Mouse (Mus musculus) heart, embryonic 13.5 days (tissue): ENCODE measurements at regions not wholly inside any gene's neighbourhood (a gene's known extent, or its start where the extent isn't known, plus 50 kb on each side); places are given as distances from the start of the nearest gene placed in this dataset.

Experiments
- ATAC-seq: fragments of 200-750 bp; cut with Nextera tagmentation; 2 replicates; pipeline ENCODE4 v1.8.0; 2017; ENCODE audit warnings: moderate TSS enrichment; ENCODE audit not compliant: insufficient number of reproducible peaks, low FRiP score, low TSS enrichment; ENCODE audit errors: extremely low read depth
- H3K27ac ChIP-seq: fragments of 300-500 bp; sonication (generic); replicated peaks from 2 replicates; pipeline ENCODE4 v1.5.1; 2015; ENCODE audit warnings: moderate library complexity, mild to moderate bottlenecking, inconsistent platforms
- H3K27me3 ChIP-seq: fragments of 300-500 bp; sonication (generic); replicated peaks from 2 replicates; pipeline ENCODE4 v1.6.1; 2015; ENCODE audit warnings: mild to moderate bottlenecking, inconsistent platforms
- H3K36me3 ChIP-seq: fragments of 300-500 bp; sonication (generic); 2 replicates; pipeline ENCODE4 v1.6.1; 2015; ENCODE audit warnings: mild to moderate bottlenecking, inconsistent platforms
- H3K4me1 ChIP-seq: fragments of 300-500 bp; sonication (generic); 2 replicates; pipeline ENCODE4 v1.6.1; 2015; ENCODE audit warnings: inconsistent platforms
- H3K4me2 ChIP-seq: fragments of 300-500 bp; sonication (generic); 2 replicates; pipeline ENCODE4 v1.6.1; 2015; ENCODE audit warnings: inconsistent platforms, mild to moderate bottlenecking, moderate library complexity
- H3K4me3 ChIP-seq: fragments of 300-500 bp; sonication (generic); 2 replicates; pipeline ENCODE4 v1.5.1; 2015; ENCODE audit warnings: moderate library complexity, mild to moderate bottlenecking, inconsistent platforms
- H3K9ac ChIP-seq: fragments of 300-500 bp; sonication (generic); 2 replicates; pipeline ENCODE4 v1.6.1; 2015; ENCODE audit warnings: inconsistent platforms, mild to moderate bottlenecking, moderate library complexity
- H3K9me3 ChIP-seq: fragments of 300-500 bp; sonication (generic); 2 replicates; pipeline ENCODE4 v1.6.1; 2016; ENCODE audit warnings: inconsistent platforms
- WGBS: fragments of 180-500 bp; shearing (Covaris S2); methylation state at CpG from one replicate; pipeline ENCODE4 v1.1.7; 2015; ENCODE audit warnings: mixed read lengths; 5-methylcytosine and 5-hydroxymethylcytosine counted together

DNA sequence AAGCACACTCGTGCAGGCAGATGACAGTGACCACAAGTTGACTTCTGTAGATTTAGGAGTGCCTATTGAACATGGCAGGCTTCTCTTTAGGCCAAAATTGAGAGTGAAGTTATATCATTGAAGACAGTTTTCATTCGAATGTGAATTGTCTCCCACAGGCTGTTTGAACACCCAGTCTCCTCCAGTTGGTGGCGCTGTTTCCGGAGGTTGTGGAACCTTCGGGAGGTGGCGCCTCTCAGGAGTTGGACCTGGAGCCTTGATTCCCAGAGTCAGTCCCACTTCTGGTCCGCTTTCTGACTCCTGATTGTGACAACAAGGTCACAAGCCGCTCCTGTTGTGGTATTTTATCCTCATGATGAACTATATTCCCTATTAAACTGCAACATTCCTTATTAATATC lies 254.5 kb downstream of the Gm11077 start:
- no peak overlapping the region for H3K27ac ChIP-seq
- H3K9me3 ChIP-seq: peaks cover 5% of the 10 kb centered on the region; the same call in 1 of the 2 replicates
- H3K36me3 ChIP-seq: no peaks in the 10 kb centered on the region
- H3K4me3 ChIP-seq: no peak overlapping the region
- 89% methylated on average over 8 of the region's 8 CpGs for WGBS
- H3K9ac ChIP-seq: no peak overlapping the region
- no peak for ATAC-seq
- no peaks in the 10 kb centered on the region for H3K4me1 ChIP-seq
- H3K27me3 ChIP-seq: no peaks in the 10 kb centered on the region
- H3K4me2 ChIP-seq: no peak overlapping the region

DNA sequence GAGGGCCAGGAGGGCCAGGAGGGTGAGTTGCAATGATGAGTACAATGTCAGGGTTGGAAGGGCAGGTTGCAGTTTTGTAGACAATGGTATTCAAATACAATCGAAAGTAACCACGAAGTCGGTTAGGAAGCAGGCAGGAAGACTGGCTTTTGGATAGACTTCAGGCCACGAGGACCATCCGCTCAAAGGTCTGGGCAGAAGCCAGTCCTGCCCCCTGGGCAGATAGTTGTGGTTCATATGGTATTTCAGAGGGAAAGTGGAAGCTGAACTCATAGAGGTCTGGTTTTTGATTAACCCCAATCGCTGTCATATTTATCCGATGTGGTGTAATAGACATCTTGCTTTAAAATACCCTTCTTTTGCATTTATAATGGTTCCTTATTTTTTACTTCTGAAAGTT lies 255.2 kb downstream of the Gm11077 start:
- H3K27me3 ChIP-seq: no peaks in the 10 kb centered on the region
- no peak for ATAC-seq
- H3K4me3 ChIP-seq: no peak overlapping the region
- WGBS: 91% methylated on average over 7 of the region's 7 CpGs
- H3K27ac ChIP-seq: no peak overlapping the region
- H3K4me1 ChIP-seq: no peaks in the 10 kb centered on the region
- no peak overlapping the region for H3K9ac ChIP-seq
- H3K36me3 ChIP-seq: no peaks in the 10 kb centered on the region
- H3K9me3 ChIP-seq: peaks cover 5% of the 10 kb centered on the region; the same call in 1 of the 2 replicates
- no peak overlapping the region for H3K4me2 ChIP-seq

DNA sequence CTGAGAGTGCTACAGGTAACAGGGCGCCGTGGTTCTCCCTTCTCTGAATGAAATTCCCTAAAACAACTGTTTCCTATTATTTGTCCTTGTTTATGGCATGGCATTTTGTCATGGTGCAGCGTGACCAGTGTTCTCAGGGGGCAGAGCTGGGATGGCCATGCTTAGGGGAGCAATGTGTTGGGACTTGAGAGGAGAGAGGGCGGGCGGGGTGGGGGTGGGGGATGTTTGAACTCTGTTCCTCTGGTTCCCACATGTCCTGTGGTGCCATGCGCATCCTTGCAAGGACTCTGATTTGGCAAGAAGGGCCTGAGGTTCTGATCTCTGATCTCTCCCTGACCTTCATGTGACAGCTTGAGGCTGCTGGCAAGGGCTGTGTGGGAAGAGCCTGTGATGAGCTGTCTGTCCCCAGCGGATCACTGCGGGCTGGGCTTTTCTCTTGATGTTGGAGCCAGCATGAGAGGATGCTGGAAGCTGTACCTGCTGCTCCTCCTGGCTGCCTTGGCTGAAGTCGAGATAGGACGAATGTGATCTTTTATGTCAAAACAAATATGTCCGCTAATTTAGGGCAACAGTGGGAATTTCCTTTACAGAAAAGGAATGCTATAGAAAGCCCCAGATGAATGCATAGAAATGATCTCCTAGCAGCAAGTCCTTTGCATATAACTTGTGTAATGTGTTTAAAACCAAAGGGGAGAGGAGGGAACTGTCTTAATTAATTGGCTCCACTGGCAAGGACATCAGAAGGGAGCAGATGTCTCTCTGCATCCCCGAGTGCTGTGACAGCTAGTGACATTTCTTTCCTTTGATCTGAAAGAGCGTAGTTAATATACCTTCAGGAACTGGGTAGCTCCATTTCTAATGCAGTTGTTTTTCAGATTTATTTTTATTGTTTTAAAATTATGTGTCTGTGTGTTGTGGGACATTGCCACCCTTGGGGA lies 255.2 kb upstream of the Pde3a start:
- H3K4me1 ChIP-seq: no peaks in the 10 kb centered on the region
- ATAC-seq: no peak
- H3K9ac ChIP-seq: no peak overlapping the region
- H3K36me3 ChIP-seq: no peaks in the 10 kb centered on the region
- no peak overlapping the region for H3K4me3 ChIP-seq
- no peak overlapping the region for H3K4me2 ChIP-seq
- H3K9me3 ChIP-seq: 0 out of 2 replicates have a peak, but pooled peaks cover 3% of the 10 kb centered on the region
- H3K27me3 ChIP-seq: no peaks in the 10 kb centered on the region
- H3K27ac ChIP-seq: no peak overlapping the region
- 74% methylated on average over 13 of the region's 13 CpGs for WGBS

DNA sequence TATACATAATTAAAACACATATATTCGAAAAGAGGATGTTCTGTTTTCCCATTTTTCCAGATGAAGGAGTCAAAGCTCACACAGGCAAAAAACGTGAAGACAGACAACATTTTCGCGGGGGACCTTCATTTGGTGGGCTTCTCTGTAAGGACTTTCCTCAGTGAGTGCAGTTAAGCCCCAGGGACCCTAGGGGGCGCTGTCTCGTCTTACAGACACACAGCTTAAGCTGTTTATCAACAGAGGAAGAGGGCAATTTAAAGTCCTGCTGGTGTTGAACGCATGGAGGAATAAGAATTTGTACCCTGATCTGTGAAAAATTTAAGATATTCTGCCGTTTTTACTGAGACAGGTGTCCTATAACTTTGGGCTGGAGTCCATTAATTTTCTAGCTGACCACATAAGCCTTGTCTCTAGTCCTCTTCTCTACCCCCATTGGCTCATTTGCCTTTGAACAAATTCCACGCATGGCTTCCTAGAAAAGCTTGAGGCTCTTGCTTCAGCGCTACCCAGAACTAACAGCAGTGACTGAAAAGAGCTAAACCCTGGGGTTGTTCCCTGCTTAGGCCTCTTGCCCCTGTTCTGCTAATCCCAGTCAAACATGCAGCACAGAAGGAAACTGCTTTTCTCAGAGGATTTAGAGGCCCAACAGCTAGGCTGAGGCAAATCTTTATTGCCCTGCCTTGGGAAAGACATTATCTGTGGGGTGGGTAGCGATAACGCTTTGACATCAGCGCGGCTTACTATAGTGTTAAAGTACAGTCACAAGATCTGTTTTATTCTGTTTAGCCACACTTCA lies 253.5 kb upstream of the Pde3a start:
- H3K27me3 ChIP-seq: no peaks in the 10 kb centered on the region
- no peak for ATAC-seq

DNA sequence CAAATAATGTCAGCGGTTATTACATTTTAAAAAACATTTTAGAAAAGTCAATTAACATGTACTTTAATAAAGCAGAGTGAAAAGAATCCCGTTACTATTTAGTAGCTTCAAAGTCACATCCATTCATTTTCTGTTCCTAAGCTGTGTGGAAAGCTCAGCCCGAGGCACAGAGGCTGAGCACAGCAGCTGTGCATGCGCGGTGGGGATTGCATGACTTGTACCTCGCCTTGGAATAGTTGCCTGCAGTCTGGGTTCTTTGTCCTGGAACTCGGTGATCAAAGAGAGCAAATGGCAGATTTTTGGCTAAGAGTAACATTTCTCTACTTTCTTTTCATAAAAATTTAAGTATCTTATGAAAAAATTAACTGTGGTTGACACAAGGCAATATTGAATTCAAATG lies 251.0 kb upstream of the Pde3a start:
- Histone ChIP-seq H3K9ac (no peak overlapping the region), H3K27ac (no peak overlapping the region), H3K4me3 (no peak overlapping the region), H3K36me3 (no peaks in the 10 kb centered on the region), H3K27me3 (no peaks in the 10 kb centered on the region), H3K9me3 (0 out of 2 replicates have a peak, but pooled peaks cover 3% of the 10 kb centered on the region), H3K4me2 (no peak overlapping the region), H3K4me1 (0 out of 2 replicates have a peak, but pooled peaks cover 4% of the 10 kb centered on the region)
- ATAC-seq: no peak
- 76% methylated on average over 7 of the region's 7 CpGs for WGBS

More for the DNA sequence above, 253.5 kb upstream of the Pde3a start:
- 0 out of 2 replicates have a peak, but pooled peaks cover 2% of the 10 kb centered on the region for H3K4me1 ChIP-seq
- no peak overlapping the region for H3K4me2 ChIP-seq
- 0 out of 2 replicates have a peak, but pooled peaks cover 3% of the 10 kb centered on the region for H3K9me3 ChIP-seq
- no peaks in the 10 kb centered on the region for H3K36me3 ChIP-seq
- WGBS: 62% methylated on average over 14 of the region's 14 CpGs
- H3K4me3 ChIP-seq: no peak overlapping the region
- H3K9ac ChIP-seq: no peak overlapping the region
- no peak overlapping the region for H3K27ac ChIP-seq

DNA sequence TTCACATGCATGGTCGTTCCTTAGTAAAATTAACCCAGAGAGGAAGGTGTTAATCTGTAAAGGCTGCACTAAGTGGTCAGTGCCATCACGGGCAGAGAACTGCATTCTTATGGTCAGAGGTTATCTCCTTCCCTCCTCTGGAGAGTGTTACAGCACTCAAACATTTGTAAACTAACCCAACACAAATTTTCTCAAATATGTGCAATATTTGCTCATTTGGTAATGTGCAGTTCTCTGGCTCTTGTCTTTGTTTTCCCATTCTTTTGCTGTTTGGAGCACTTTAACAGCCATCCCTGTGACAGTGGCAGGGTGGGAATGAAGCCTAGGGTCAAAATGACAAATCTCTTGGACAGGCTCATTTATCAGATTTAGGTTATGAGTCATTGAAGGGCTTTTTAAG lies 248.5 kb upstream of the Pde3a start:
- Histone ChIP-seq H3K27ac (no peak overlapping the region), H3K36me3 (no peaks in the 10 kb centered on the region), H3K27me3 (no peaks in the 10 kb centered on the region), H3K9me3 (0 out of 2 replicates have a peak, but pooled peaks cover 3% of the 10 kb centered on the region), H3K4me2 (no peak overlapping the region), H3K4me1 (peaks cover 8% of the 10 kb centered on the region; the same call in 1 of the 2 replicates), H3K9ac (no peak overlapping the region), H3K4me3 (no peak overlapping the region)
- WGBS: 11% methylated on average over 2 of the region's 2 CpGs
- ATAC-seq: no peak

DNA sequence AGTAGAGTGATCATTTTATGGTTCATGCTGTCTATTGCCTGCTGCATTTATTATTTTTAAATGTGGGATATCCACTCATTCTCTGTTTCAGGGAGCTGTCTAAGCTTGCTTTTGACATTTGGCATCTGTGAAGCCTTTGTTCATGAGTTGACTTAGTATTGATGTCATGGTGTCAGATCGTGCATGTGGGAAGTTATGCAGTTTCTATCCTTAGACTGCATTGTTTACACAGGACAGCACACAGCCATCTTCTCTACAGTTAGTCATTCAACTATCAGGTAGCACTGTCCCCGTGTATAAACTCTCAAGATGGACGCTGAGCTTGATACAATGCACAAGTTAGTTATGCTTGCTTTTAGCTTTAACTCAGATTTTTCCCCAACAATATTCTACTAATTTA lies 247.8 kb upstream of the Pde3a start:
- Histone ChIP-seq H3K4me2 (no peak overlapping the region), H3K9me3 (0 out of 2 replicates have a peak, but pooled peaks cover 3% of the 10 kb centered on the region), H3K27me3 (no peaks in the 10 kb centered on the region), H3K36me3 (no peaks in the 10 kb centered on the region), H3K4me1 (peaks cover 8% of the 10 kb centered on the region; the same call in 1 of the 2 replicates), H3K4me3 (no peak overlapping the region), H3K9ac (no peak overlapping the region), H3K27ac (no peak overlapping the region)
- no peak for ATAC-seq
- 61% methylated on average over 3 of the region's 3 CpGs for WGBS

DNA sequence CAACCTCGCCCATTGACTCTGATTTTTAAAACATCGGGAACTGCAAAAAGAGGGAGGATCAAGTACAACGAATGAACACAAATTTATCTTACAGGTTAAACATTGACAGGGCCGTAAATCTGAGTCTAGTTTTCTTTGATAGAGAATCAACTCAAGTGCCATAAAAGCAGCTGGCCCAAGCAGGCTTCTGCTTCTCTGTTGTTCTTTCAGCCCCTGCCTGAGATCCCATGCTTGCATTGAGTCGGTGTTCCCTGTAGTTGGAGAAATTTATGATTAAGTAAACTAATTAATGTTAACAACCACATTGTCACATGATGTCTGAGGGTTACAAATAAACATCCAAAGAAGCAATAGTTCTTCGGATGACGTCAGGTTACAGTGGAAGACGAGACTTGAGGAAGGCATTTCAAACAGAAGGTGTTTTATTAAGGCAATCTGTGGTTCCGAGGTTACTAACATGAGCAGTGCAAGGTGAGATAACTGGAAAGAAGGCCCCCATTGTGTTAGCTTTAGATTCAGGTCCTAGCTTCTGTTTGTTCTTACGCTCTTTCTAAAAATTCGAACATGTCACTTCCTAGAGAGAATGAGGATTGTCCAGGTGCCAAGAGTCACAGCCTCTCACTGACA lies 233.9 kb upstream of the Pde3a start:
- Histone ChIP-seq H3K36me3 (no peaks in the 10 kb centered on the region), H3K27ac (no peak overlapping the region), H3K27me3 (no peaks in the 10 kb centered on the region), H3K4me1 (peaks cover 12% of the 10 kb centered on the region), H3K9me3 (no peaks in the 10 kb centered on the region), H3K4me3 (no peak overlapping the region), H3K9ac (no peak overlapping the region), H3K4me2 (no peak overlapping the region)
- no peak for ATAC-seq
- 79% methylated on average over 11 of the region's 11 CpGs for WGBS

DNA sequence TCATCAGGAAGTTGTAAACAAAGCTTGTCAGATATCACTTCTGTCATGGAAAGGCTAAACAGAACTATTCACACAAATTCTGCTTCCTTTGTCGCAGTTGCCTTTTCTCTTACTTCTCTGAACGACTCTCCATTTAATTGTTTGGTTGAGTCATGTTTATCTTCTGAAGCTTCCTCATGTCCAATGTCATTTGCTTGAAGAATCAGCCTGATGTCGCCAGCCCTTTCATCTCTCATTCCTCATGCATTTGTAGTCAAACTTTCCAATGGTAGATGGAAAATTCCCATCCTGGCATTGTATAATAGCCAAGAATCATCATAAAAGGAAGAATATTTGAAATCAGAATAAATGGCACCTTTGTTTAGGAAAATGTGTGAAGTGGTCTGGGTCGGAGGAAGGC lies 225.6 kb upstream of the Pde3a start:
- no peaks in the 10 kb centered on the region for H3K27me3 ChIP-seq
- H3K4me3 ChIP-seq: no peak overlapping the region
- H3K4me1 ChIP-seq: peaks cover 19% of the 10 kb centered on the region
- H3K4me2 ChIP-seq: no peak overlapping the region
- H3K9ac ChIP-seq: no peak overlapping the region
- no peak overlapping the region for H3K27ac ChIP-seq
- H3K9me3 ChIP-seq: no peaks in the 10 kb centered on the region
- H3K36me3 ChIP-seq: no peaks in the 10 kb centered on the region
- 61% methylated on average over 4 of the region's 4 CpGs for WGBS
- ATAC-seq: no peak

DNA sequence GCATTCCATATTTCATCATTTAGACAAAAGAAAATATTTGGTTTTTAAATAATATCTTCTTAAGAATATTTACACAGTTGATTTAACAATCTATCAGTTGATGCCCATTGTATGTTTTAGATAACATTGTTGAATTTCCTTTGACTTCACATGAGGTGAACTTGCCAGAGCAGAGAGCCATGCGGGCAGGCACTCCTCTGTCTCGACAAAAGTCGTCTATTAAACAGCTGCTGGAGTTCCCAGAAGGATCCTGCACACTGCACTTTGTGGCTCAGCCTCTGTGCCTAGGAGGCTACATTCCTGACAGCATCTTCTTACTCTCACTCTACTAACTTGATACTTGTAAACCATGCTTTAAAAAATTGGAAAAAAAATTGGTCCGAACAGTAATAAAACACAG lies 221.7 kb upstream of the Pde3a start:
- 54% methylated on average over 4 of the region's 4 CpGs for WGBS
- no peak overlapping the region for H3K4me2 ChIP-seq

DNA sequence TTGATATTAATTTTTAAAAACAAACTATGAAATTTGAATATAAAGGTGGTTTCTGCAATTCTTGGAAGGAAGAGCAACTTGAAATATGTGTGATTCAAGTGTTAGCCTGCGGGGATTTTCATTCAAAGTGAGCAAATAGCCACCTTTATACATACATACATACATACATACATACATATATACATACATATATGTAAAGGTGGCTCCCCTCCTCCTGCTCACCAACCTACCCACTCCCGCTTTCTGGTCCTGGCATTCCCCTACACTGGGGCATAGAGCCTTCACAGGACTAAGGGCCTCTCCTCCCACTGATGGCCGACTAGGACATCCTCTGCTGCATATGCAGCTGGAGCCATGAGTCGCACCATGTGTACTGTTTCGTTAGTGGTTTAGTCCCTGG lies 221.3 kb upstream of the Pde3a start:
- Histone ChIP-seq H3K27ac (no peak overlapping the region), H3K4me2 (no peak overlapping the region), H3K9me3 (no peaks in the 10 kb centered on the region), H3K4me3 (no peak overlapping the region), H3K36me3 (no peaks in the 10 kb centered on the region), H3K27me3 (no peaks in the 10 kb centered on the region), H3K9ac (no peak overlapping the region), H3K4me1 (peaks cover 17% of the 10 kb centered on the region)
- WGBS: 64% methylated on average over 5 of the region's 5 CpGs
- no peak for ATAC-seq

More for the DNA sequence above, 221.7 kb upstream of the Pde3a start:
- Histone ChIP-seq H3K9ac (no peak overlapping the region), H3K36me3 (no peaks in the 10 kb centered on the region), H3K9me3 (no peaks in the 10 kb centered on the region), H3K4me1 (peaks cover 17% of the 10 kb centered on the region), H3K4me3 (no peak overlapping the region), H3K27ac (no peak overlapping the region), H3K27me3 (no peaks in the 10 kb centered on the region)
- no peak for ATAC-seq
